Mouse (Mus musculus) intestine, embryonic 14.5 days (tissue): ENCODE data around the gene Gle1. TPM values are rescaled to one million over a fixed set of nuclear protein-coding genes. Genes with fewer than 3 reads are reported as not detected.

Experiments
- microRNA-seq: library from miRNA; unstranded; fragments of <30 nt; microRNA quantifications from one replicate; pipeline ENCODE4, GENCODE M21; 2016
- polyA plus RNA-seq: library from polyadenylated mRNA; unstranded; fragments of >200 nt; fragmentation: Nextera tagmentation; extraction: Ambion mirVana; gene quantifications from 2 replicates; pipeline ENCODE4 v1.2.1, GENCODE M21; 2014

The Gle1 gene
- polyA plus RNA-seq, 1 experiment from 2014 or later = 52.4 TPM

Small RNA genes within 50 kb of the gene (microRNA-seq; reads per million reads assigned to microRNA genes)
- gene Mir6997 = 0.68 reads per million

Other genes starting within 250 kb of the Gle1 start
- 0.82 and 1.1 TPM in 2 replicates for gene Gm13420, start 183.7 kb upstream of the Gle1 start, polyA plus RNA-seq
- gene Gm13547, start 176.1 kb upstream of the Gle1 start, polyA plus RNA-seq = not detected in 2 replicates
- 48.3 and 50.0 TPM in 2 replicates for gene Coq4, start 147.9 kb upstream of the Gle1 start, polyA plus RNA-seq
- gene Trub2, start 146.9 kb upstream of the Gle1 start, polyA plus RNA-seq = 33.3 and 34.6 TPM in 2 replicates
- gene Slc27a4, start 132.8 kb upstream of the Gle1 start, polyA plus RNA-seq = 16.0 and 16.2 TPM in 2 replicates
- 26.7 and 26.9 TPM in 2 replicates for gene Urm1, start 115.4 kb upstream of the Gle1 start, polyA plus RNA-seq
- 20.2 and 22.4 TPM in 2 replicates for gene Cercam, start 66.3 kb upstream of the Gle1 start, polyA plus RNA-seq
- 50.0 and 64.3 TPM in 2 replicates for gene Odf2, start 46.2 kb upstream of the Gle1 start, polyA plus RNA-seq
- 131 and 141 TPM in 2 replicates for gene Sptan1, start 30.1 kb downstream of the Gle1 start, polyA plus RNA-seq
- 28.7 and 30.3 TPM in 2 replicates for gene Wdr34, start 113.5 kb downstream of the Gle1 start, polyA plus RNA-seq
- gene Set, start 122.0 kb downstream of the Gle1 start, polyA plus RNA-seq = 557 and 562 TPM in 2 replicates
- 8.2 and 9.9 TPM in 2 replicates for gene Pkn3, start 142.3 kb downstream of the Gle1 start, polyA plus RNA-seq
- gene Zdhhc12, start 158.2 kb downstream of the Gle1 start, polyA plus RNA-seq = 60.2 and 60.3 TPM in 2 replicates
- 9.1 and 9.5 TPM in 2 replicates for gene Zer1, start 189.2 kb downstream of the Gle1 start, polyA plus RNA-seq
- gene Tbc1d13, start 198.3 kb downstream of the Gle1 start, polyA plus RNA-seq = 8.9 and 10.5 TPM in 2 replicates
- gene Endog, start 236.1 kb downstream of the Gle1 start, polyA plus RNA-seq = 30.7 and 38.7 TPM in 2 replicates
- 71.1 and 74.1 TPM in 2 replicates for gene Spout1, start 243.0 kb downstream of the Gle1 start, polyA plus RNA-seq